Mouse (Mus musculus): ENCODE data around the gene Arhgap6.

The Arhgap6 gene

GRCm38 (mm10) chrX:169007066-169007465, 212.2 kb downstream of the Arhgap6 start:
- no peak for DNase-seq

GRCm38 (mm10) chrX:169012701-169013100, 217.8 kb downstream of the Arhgap6 start:
- no peak for DNase-seq

GRCm38 (mm10) chrX:169034390-169034789, 239.5 kb downstream of the Arhgap6 start:
- no peak for DNase-seq

- peak; percentile 3 for DNase-seq
These were observed 241.8 kb downstream of the Arhgap6 start for GRCm38 (mm10) chrX:169036403-169037296.

GRCm38 (mm10) chrX:169037401-169037800, 242.5 kb downstream of the Arhgap6 start:
- no peak for DNase-seq

GRCm38 (mm10) chrX:169043872-169044271, 249.0 kb downstream of the Arhgap6 start:
- no peak for DNase-seq

GRCm38 (mm10) chrX:169047595-169047994, 252.7 kb downstream of the Arhgap6 start:
- no peak for DNase-seq

- no peak for DNase-seq
These were observed 254.7 kb downstream of the Arhgap6 start for GRCm38 (mm10) chrX:169049550-169049949.

- no peak for DNase-seq
These were observed 259.1 kb downstream of the Arhgap6 start for GRCm38 (mm10) chrX:169053907-169054476.

- no peak for DNase-seq
These were observed 267.7 kb downstream of the Arhgap6 start for GRCm38 (mm10) chrX:169062555-169062954.

- DNase-seq = no peak
These were observed 270.4 kb downstream of the Arhgap6 start for GRCm38 (mm10) chrX:169065298-169065697.

- no peak for DNase-seq
These were observed 271.0 kb downstream of the Arhgap6 start for GRCm38 (mm10) chrX:169065922-169066321.

GRCm38 (mm10) chrX:169075020-169075419, 280.1 kb downstream of the Arhgap6 start:
- no peak for DNase-seq

GRCm38 (mm10) chrX:169081609-169082008, 286.7 kb downstream of the Arhgap6 start:
- DNase-seq = no peak

GRCm38 (mm10) chrX:169085871-169086270, 291.0 kb downstream of the Arhgap6 start:
- DNase-seq = peak; percentile 17

GRCm38 (mm10) chrX:169089221-169089620, 294.3 kb downstream of the Arhgap6 start:
- no peak for DNase-seq

- DNase-seq = no peak
These were observed 299.7 kb downstream of the Arhgap6 start for GRCm38 (mm10) chrX:169094601-169095000.

- DNase-seq = no peak
These were observed 300.7 kb downstream of the Arhgap6 start for GRCm38 (mm10) chrX:169095584-169095983.

GRCm38 (mm10) chrX:169102665-169103064, 307.8 kb downstream of the Arhgap6 start:
- DNase-seq = no peak

GRCm38 (mm10) chrX:169106048-169106622, 311.2 kb downstream of the Arhgap6 start:
- DNase-seq = no peak

GRCm38 (mm10) chrX:169107372-169107771, 312.5 kb downstream of the Arhgap6 start:
- no peak for DNase-seq

- DNase-seq = no peak
These were observed 315.1 kb downstream of the Arhgap6 start for GRCm38 (mm10) chrX:169110031-169110430.

GRCm38 (mm10) chrX:169112662-169113061, 317.8 kb downstream of the Arhgap6 start:
- no peak for DNase-seq

Data from cerebellum, adult 8-10 months (tissue).